Mouse (Mus musculus) telencephalon, adult 2 months (tissue): Measurements from ENCODE around the gene Pnpla7.
A peak's percentile ranks its signal among the peaks of the same experiment; 100 is the strongest.
"Not testable (repeated sequence)": the region's sequence is repeated elsewhere in the genome, so short reads cannot be mapped to it uniquely, and the experiment has no call there.

Experiments
- DNase-seq: peaks from one replicate; pipeline ENCODE4 v3.0.0-alpha.2; 2011; ENCODE audit warnings: low read depth, low spot score

The Pnpla7 gene

GRCm38 (mm10) chr2:24975704-24976297 lies at the start of gene Pnpla7:
Gene Pnpla7, plus strand, starts transcription at chr2:24976033.
- peak; percentile 73 for DNase-seq

GRCm38 (mm10) chr2:24926345-24926964 lies 49.4 kb upstream of the Pnpla7 start:
- no peak for DNase-seq

- DNase-seq = no peak
These were observed 48.9 kb upstream of the Pnpla7 start for GRCm38 (mm10) chr2:24926965-24927358.

- DNase-seq = no peak
These were observed 47.9 kb upstream of the Pnpla7 start for GRCm38 (mm10) chr2:24927810-24928479.

GRCm38 (mm10) chr2:24929119-24929518 lies 46.7 kb upstream of the Pnpla7 start:
- no peak for DNase-seq

- no peak for DNase-seq
These were observed 46.2 kb upstream of the Pnpla7 start for GRCm38 (mm10) chr2:24929593-24929992.

- no peak for DNase-seq
These were observed 41.3 kb upstream of the Pnpla7 start for GRCm38 (mm10) chr2:24934441-24934963.

- DNase-seq = peak; percentile 89
These were observed 40.6 kb upstream of the Pnpla7 start, which contains the start of gene Arrdc1 for GRCm38 (mm10) chr2:24935057-24935796. Gene Arrdc1, minus strand, starts transcription at chr2:24935252.

- DNase-seq = no peak
These were observed 33.7 kb upstream of the Pnpla7 start for GRCm38 (mm10) chr2:24942092-24942491.

GRCm38 (mm10) chr2:24944304-24944703 lies 31.5 kb upstream of the Pnpla7 start:
- not testable (repeated sequence) for DNase-seq

- DNase-seq = peak; percentile 83
These were observed 26.2 kb upstream of the Pnpla7 start, which contains the start of gene Zmynd19 for GRCm38 (mm10) chr2:24949421-24950188. Gene Zmynd19, plus strand, starts transcription at chr2:24949792.

- DNase-seq = no peak
These were observed 25.7 kb upstream of the Pnpla7 start for GRCm38 (mm10) chr2:24950189-24950535.

GRCm38 (mm10) chr2:24952537-24953055 lies 23.2 kb upstream of the Pnpla7 start:
- DNase-seq = no peak

GRCm38 (mm10) chr2:24960910-24961309 lies 14.9 kb upstream of the Pnpla7 start:
- DNase-seq = peak; percentile 8

GRCm38 (mm10) chr2:24962304-24963000 lies 13.4 kb upstream of the Pnpla7 start, which contains the start of gene Dph7:
Gene Dph7, plus strand, starts transcription at chr2:24962400.
- peak; percentile 81 for DNase-seq

GRCm38 (mm10) chr2:24970386-24970785 lies 5.4 kb upstream of the Pnpla7 start:
- DNase-seq = no peak

- not testable (repeated sequence) for DNase-seq
These were observed 1.4 kb upstream of the Pnpla7 start for GRCm38 (mm10) chr2:24974452-24974851.

GRCm38 (mm10) chr2:24974906-24975703 lies 728 bp upstream of the Pnpla7 start, which contains the start of gene Mrpl41:
Gene Mrpl41, minus strand, starts transcription at chr2:24975098.
- DNase-seq = peak; percentile 98

- no peak for DNase-seq
These were observed 1.1 kb downstream of the Pnpla7 start for GRCm38 (mm10) chr2:24976960-24977359.
